Mouse (Mus musculus) yolk sac, embryonic 10.5 days (tissue): ENCODE measurements around the gene Wbp11.
"Not testable (repeated sequence)": the region's sequence is repeated elsewhere in the genome, so short reads cannot be mapped to it uniquely, and the experiment has no call there.

Source experiments
- DNase-seq: peaks from one replicate; pipeline ENCODE4 v3.0.0-alpha.2; 2017; ENCODE audit warnings: low spot score

The Wbp11 gene

DNA sequence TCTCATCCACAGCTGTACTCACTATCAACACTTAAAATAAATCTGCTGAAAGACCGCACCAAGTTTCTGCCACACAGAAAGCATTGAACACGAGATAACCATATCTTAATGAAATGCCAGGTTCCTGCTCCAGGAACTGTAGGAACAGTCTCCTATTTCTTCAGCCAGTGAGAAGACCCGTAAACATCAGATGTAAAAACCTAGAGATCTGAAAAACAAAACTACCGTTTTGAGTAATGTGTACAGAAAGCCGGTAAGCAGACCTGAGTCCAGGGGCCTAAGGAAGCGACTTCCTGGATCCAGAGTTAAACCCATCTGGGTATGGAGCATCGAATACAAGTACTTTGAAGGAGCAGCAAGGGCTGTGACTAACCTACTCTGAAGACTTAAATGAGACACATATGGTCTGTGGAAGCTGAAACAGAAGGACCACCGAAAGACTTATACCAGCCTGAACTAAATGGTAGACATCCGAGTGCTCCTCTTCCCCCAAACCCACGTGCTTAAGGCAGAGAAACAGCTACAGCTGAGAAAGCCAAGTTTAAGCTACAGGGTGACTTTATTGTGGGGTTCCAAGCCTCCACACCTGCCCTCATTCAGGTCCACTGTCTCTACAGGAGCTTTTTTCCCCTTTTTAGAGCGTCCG is 24.8 kb downstream of the Wbp11 start:
- no peak for DNase-seq

DNA sequence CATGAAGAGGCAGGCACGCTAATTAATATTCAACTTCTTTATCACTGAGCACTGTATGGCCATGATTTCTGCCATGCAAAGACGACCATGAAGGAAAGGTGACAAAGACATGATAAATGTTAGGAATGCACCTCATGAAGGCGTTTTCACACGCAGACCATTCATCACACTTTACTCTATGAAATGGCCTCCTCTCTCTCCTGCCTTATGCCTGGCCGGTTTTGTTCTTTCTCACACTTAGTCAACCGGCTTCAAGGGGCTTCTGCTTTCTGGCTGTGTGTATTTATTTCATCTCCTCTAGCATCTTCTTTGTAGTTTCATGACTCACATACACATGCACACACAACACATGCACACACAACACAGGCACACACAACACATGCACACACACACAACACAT is 26.8 kb downstream of the Wbp11 start:
- no peak for DNase-seq

GRCm38 (mm10) chr6:136800710-136801109 is 27.3 kb downstream of the Wbp11 start:
- DNase-seq = no peak

GRCm38 (mm10) chr6:136797874-136798693 is 29.9 kb downstream of the Wbp11 start:
- not testable (repeated sequence) for DNase-seq

GRCm38 (mm10) chr6:136795850-136796249 is 32.2 kb downstream of the Wbp11 start:
- DNase-seq = no peak

DNA sequence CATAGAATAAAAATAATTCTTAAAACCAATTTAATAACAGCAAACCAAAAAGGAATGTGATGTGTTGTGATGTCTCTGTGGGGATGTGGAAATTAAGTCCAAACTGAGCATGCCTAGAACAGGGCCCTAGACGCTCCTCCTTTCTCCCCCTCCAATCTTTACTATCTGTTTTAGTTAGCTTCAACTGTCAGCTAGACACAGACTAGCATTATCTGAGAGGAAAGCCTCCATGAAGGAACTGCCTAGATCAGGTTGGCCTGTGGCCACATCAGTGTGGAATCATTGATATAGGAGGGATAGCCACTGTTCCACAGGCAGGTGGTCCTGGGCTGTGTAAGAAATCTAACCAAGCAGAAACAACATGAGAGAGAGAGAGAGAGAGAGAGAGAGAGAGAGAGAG is 32.9 kb downstream of the Wbp11 start:
- no peak for DNase-seq

GRCm38 (mm10) chr6:136793831-136794525 is 34.1 kb downstream of the Wbp11 start:
- no peak for DNase-seq

DNA sequence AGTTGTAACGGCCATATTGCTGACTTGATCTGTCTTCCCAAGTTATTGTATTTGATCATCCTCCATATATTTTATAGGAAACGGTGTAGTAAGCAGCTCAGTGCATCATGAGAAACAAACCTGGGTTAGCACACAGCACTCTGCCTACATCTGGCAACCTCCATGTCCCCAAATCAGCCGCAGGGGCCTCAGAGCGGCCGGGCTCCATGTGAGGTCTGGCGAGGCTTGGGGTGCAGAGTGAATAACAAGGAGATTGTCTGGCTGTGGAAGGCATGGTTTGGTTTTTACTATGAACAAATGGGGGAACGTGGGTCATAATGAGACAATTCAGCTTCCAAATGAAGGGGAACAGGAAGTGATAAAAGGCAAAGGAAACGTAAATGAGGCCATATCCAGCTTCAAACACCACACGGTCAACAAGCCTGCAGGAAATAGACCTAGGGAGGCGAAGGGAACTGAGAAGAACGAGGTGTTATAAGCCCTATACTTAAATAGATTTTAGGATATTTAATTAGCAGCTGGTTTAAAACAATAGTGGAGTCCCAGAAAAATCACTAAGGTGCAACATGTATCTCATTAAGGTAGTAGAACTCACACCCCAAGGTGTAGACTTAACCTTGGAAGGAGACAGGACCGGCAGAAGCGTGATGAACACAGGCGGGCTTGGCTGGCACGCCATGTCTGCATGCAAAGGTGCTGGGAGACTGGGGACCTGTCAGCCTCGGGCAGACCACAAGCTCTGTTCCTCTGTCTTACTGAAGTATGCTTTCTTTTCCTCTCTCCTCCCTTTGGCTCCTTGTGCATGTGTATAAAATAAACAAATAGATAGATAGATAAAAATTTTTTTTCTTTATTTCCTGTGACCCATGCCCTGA is 34.9 kb downstream of the Wbp11 start:
- DNase-seq = no peak

- DNase-seq = no peak
These were observed 38.6 kb downstream of the Wbp11 start for GRCm38 (mm10) chr6:136789391-136789971.

- DNase-seq = no peak
These were observed 45.3 kb downstream of the Wbp11 start for GRCm38 (mm10) chr6:136782761-136783160.

- DNase-seq = no peak
These were observed 45.9 kb downstream of the Wbp11 start for GRCm38 (mm10) chr6:136782146-136782545.

DNA sequence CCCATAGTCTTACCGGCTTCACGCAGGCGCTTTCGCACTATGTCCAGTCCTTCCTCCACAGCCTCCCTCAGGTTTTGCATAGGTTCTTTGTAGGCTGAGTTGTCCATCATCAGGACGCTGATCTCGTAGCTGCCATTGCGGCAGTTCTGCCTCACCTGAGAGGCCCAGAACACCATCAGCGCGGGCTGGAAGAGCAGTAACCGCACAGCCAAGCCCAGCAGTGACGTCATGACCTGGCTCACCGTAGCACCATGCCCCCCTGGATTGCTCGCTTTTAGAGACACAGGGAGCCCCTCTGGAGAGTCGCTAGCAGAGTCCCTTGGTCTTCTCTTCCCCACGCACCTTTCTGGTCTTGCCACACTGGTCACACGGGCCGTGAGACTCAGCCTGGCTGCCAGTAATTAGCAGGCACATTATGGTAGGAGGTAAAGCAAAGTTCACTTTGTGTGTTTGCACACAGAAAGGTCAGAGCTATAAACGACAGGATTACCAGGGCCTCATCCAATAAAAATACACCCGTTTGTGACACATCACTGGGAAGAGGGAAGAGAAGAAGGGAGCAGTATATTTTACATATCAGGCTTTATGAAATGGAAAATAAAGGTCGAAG is 46.6 kb downstream of the Wbp11 start, which contains the start of gene Gucy2c:
Gene Gucy2c (minus strand): TSS at position 389 of the 610 bp plus-strand sequence.
- DNase-seq = peak; percentile 34

DNA sequence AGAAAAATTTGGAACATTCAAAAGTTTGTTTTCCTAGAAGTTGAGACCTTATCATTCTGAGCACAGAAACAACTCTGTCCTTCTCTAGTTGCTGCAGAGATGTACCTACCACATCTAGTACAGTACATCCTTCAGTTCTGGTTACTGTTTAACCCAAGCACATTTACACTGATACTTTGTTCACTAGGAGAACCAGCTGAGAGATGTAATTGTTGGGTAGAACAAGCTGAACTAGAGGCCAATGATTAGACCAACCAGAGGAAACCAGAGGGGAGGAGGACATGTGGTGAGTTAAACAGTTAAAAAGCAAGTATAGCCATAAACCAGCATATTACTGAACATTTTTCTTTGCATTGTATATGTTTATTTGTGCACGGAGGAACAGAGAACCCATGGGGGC is 51.6 kb downstream of the Wbp11 start:
- no peak for DNase-seq

DNA sequence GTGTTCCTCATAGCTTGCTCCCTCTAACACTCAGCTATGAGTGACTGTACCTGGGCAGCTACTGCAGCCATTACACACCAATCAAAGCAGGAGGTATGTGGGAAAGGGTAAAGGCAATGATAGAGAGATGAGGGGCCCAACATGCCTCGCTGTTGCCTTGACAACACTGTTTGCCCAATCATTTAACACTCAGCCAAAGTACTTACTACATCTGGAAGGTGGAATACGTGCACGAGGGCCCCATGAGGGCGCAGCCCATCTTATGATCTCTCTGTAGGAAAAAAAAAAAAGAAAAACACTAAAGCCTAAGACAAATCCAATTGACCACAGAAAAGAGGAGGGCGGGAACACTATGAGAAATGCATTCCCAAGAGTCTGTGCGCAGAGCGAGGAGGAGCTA is 58.2 kb downstream of the Wbp11 start:
- DNase-seq = no peak

DNA sequence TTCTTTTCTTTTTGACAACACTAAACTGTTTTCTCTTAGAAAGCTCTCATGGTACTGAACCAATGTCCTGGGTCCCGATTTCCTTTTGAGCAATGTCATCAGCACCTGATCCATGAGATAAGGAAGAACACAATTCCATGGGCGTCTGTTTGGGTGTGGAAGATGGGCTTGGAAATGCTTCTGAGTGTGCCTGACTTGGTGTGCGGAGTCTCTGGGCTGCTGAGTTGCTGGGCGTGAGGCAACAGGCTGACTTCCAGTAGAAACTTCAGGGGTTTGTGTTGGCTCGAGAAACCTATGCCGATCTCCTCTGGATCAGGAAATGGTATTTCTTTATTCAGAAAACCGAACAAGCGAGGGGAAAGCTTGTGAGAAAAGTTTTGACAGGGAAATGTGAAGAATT is 58.9 kb downstream of the Wbp11 start:
- no peak for DNase-seq

GRCm38 (mm10) chr6:136763912-136764311 is 64.1 kb downstream of the Wbp11 start:
- no peak for DNase-seq
